Mouse (Mus musculus) spleen, embryonic (tissue): Measurements from ENCODE around the gene Rasl11a.
"Not testable (repeated sequence)": the region's sequence is repeated elsewhere in the genome, so short reads cannot be mapped to it uniquely, and the experiment has no call there.

Source experiments
- CTCF ChIA-PET: fragments of 350-600 bp; sonication (Branson Sonifier 250); formaldehyde crosslinking; loops from one replicate; lab custom pipeline; 2022; lab: Charles Lee

The Rasl11a gene

GRCm38 (mm10) chr5:146841301-146841700 is 3.6 kb upstream of the Rasl11a start:
- CTCF ChIA-PET, result no interaction called here

DNA sequence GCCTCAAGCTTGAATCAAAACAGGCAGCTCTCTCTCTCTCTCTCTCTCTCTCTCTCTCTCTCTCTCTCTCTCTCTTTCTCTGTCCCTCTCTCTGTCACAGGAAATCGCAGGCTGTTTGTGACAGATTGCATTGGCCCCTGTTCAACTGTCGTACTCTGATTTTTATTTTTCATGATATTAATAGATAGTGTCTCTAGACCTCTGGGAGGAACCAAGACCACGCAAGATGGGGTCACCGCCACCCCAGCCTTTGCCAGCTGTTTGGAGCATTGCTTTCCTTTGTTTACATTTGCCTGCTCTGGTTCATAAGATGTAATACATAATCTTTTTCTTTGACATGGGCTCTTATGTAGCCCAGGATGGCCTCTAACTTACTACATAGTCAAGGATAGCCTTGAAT is 2.9 kb upstream of the Rasl11a start:
- CTCF ChIA-PET, result interaction anchor here (0.5 to 0.7 kb wide), 2 partner anchors 36 to 621 kb away, joined by 3 read pairs; no protein-coding TSS in a partner anchor

DNA sequence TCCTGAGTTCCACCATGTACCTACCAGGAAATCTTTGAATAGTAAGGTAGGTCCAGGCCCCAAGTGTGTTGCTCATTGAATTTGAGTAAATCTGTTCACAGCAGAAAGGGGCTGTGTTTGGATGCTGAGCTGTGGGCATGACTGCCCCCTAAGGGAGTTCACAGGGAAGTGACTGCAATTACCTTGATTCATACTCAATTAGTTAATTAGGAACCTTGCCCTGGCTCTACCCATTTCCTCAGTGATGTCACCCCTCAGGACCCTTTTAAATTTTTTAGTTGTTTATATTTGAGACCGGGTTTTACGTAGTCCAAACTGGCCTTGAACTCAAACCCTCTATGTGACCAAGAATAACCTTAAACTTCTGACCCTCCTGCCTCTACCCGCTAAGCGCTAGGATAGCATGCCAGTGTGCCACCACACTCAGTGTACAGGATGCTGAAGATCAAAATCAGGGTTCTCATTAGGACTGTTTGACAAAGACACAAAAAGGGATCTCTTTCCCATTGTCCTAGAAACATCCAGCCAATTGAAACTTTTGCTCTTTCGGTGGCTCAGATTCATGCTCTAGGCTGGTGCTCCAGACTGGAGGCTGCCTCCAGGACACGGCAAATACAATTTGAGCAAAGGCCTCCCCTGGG is 450 bp upstream of the Rasl11a start:
- CTCF ChIA-PET, result interaction anchor here (0.6 to 1.2 kb wide), 2 partner anchors 41 to 71 kb away, joined by 3 read pairs; no protein-coding TSS in a partner anchor

DNA sequence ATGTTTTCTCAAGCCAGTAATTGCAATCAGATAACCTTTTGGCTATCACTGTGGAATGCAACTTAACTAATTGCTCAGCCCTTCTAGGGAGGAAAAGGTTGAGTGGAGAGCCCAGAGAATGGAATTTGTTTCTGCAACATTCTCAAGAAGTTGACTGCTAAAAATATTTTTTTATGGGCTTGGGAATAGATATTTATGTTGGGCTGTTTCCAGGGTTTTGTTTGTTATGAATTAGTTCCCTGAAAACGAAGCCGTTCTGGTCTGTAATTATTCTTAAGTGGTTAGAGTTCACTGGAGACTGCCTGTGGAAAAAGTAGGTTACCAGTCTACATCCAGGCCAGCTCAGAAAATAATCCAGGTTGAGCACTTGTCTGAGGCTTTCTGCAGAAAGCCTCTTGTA is 1.6 kb downstream of the Rasl11a start:
- CTCF ChIA-PET, result no interaction called here

- CTCF ChIA-PET, result no interaction called here
These were observed 4.2 kb downstream of the Rasl11a start for GRCm38 (mm10) chr5:146848936-146849582.

- CTCF ChIA-PET, result interaction anchor here (0.6 kb wide), 1 partner anchor 1617 kb away, joined by 3 read pairs; no protein-coding TSS in a partner anchor
These were observed 11.2 kb downstream of the Rasl11a start for GRCm38 (mm10) chr5:146856106-146856505.

GRCm38 (mm10) chr5:146857620-146858019 is 12.7 kb downstream of the Rasl11a start:
- CTCF ChIA-PET, result no interaction called here

DNA sequence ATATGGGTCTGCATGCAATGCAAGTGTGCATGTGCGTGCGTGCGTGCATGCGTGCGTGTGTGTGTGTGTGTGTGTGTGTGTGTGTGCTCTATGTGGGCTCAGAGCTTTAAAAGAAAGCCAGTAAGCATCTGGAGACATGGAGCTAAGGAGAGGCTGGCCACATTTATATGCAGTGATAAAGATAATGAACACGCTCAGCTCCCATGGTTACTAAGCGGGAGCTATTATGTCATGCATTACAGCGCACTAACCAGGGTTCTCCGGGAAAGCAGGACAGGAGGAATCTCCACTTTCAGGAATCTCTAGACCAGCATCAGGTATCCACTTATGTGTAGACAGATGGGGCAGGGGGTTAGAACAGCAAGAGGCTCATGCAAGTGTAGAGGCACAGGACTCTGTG is 13.9 kb downstream of the Rasl11a start:
- CTCF ChIA-PET, result no interaction called here

- CTCF ChIA-PET, result no interaction called here
These were observed 14.4 kb downstream of the Rasl11a start for GRCm38 (mm10) chr5:146859246-146859645.

DNA sequence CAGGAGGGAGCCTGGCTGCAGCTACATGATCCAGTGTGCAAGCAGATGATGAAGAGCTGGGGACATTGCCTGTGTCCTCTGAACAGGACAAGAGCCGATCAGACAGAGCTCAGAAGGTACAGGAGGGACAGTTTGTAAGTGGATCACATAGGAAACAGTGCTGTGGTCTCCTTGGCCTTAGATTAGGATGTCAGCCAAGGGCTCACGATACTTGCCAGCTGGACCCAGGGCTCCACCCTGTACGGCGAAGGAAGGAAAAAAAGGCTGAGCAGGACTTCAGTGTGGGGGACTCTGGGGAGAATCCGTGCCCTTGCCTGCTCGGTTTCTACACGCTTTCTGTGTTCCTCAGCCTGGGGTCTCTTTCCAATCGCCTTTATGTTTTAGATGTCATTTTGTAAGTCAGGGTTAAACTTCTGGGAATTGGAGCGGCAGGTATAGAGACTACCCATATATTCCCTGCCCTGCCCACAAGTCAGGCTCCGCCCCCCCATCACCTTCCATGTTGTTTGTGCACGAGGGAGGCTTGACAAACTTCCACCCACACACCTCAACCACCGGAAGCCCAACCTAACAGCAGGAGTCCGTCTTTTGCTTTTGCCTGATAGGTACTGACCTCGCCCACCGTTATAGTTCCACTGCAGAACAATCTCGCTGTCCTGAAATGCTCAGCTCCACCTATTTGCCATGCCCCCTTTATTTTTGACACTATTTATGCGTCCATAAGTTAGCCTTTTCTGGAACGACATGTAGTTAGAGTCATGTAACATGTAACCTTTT is 15.5 kb downstream of the Rasl11a start:
- CTCF ChIA-PET, result no interaction called here

DNA sequence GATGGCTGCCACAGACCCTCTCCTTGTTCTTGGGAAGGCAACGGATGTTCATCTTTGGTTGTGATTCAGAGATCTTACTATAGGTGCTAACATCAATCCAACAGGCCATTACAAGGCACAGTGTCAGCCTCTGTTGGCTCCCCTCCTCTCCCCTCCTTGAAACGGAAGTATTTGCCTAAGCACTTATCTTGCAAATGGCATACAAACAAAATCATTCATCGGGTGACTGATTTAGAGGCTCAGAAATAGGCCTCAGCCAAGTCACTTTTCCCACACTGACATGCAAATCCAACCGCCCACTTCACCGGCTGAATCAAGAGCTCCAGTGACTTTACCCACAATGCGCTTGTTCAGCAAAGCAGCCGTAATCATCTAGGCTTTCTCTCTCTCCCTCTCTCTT is 16.7 kb downstream of the Rasl11a start:
- CTCF ChIA-PET, result no interaction called here

GRCm38 (mm10) chr5:146865511-146865910 is 20.6 kb downstream of the Rasl11a start:
- CTCF ChIA-PET, result no interaction called here

GRCm38 (mm10) chr5:146866277-146866676 is 21.4 kb downstream of the Rasl11a start:
- CTCF ChIA-PET, result no interaction called here

GRCm38 (mm10) chr5:146867246-146867945 is 22.5 kb downstream of the Rasl11a start:
- CTCF ChIA-PET, result no interaction called here

- CTCF ChIA-PET, result no interaction called here
These were observed 23.1 kb downstream of the Rasl11a start for GRCm38 (mm10) chr5:146867946-146868314.

DNA sequence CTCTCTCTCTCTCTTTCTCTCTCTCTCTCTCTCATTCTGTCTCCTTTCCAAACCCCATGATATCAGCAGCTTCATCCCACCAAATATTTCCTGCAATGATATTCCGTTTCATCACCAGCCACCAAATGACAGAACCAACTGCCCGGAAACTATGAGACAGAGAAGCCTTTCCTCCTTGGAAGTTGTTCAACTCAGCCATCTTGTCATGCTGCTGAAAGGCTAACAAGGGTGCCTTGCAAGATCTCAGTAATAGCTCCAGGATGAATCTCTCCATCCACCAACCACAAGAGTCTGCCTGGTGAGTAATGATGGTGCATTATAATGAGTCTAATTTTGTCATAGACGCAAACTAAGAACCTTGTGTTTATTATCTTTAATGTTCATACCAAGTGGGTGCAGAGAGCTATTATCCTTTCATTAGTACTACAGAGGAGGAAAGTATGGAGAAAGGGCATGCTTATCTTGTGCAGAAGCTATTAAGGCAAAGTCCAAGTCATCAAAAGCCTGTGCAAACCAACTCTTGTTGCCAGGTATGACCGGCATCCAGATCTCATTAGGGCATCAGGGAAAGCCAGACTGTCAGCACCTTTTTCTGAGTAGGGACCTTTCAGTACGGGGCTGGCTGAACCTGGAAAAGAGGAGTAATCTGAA is 28.2 kb downstream of the Rasl11a start:
- CTCF ChIA-PET, result interaction anchor here (0.7 kb wide), 1 partner anchor 169 kb away, joined by 5 read pairs; no protein-coding TSS in a partner anchor

DNA sequence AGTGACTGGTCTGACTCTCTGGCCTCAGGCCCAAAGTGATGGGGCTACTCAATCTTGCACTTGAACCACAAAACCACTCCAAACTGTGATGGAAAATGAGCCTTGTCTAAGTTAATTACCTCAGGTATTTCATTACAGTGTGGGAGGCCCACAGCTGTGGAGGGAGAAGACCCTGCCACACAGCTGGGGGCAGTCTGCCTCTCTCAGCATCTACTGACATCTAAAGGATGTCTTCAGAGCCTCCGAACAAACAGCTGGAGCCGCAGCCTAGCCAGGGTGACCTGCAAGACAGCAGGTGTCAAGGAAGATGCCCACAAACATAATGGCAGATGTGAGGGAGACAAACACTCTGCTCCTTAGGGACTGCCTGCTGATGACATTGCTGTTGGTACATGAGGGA is 31.2 kb downstream of the Rasl11a start:
- CTCF ChIA-PET, result no interaction called here

- CTCF ChIA-PET, result not testable (repeated sequence)
These were observed 33.0 kb downstream of the Rasl11a start for GRCm38 (mm10) chr5:146877882-146878281.

DNA sequence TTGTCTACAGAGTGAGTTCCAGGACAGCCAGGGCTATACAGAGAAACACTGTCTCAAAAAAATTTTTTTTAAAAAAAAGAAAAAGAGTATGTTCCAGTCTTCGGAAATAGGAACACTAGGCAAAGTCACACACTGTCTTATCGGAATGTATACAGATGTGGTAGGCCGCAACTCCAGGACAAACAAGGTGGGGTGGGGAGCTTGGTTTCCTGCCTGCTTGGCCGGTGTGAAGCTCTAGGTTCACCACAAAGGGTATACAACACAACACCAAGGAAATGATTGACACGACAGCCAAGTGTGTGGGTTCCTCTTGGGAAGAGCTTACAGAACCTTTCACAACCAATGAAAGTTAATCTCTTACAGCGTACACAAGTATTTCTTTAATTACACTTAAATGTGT is 37.4 kb downstream of the Rasl11a start:
- CTCF ChIA-PET, result no interaction called here

- CTCF ChIA-PET, result no interaction called here
These were observed 38.2 kb downstream of the Rasl11a start for GRCm38 (mm10) chr5:146883053-146883452.
